Mouse (Mus musculus): Measurements from ENCODE around the gene Socs1. TPM values are rescaled to one million over a fixed set of nuclear protein-coding genes. Genes with fewer than 3 reads are reported as not detected.

Gene Socs1
- polyA plus RNA-seq (2015; fragmentation: Nextera tagmentation; extraction: Ambion mirVana): 4.3 and 6.8 TPM in 2 replicates

DNA sequence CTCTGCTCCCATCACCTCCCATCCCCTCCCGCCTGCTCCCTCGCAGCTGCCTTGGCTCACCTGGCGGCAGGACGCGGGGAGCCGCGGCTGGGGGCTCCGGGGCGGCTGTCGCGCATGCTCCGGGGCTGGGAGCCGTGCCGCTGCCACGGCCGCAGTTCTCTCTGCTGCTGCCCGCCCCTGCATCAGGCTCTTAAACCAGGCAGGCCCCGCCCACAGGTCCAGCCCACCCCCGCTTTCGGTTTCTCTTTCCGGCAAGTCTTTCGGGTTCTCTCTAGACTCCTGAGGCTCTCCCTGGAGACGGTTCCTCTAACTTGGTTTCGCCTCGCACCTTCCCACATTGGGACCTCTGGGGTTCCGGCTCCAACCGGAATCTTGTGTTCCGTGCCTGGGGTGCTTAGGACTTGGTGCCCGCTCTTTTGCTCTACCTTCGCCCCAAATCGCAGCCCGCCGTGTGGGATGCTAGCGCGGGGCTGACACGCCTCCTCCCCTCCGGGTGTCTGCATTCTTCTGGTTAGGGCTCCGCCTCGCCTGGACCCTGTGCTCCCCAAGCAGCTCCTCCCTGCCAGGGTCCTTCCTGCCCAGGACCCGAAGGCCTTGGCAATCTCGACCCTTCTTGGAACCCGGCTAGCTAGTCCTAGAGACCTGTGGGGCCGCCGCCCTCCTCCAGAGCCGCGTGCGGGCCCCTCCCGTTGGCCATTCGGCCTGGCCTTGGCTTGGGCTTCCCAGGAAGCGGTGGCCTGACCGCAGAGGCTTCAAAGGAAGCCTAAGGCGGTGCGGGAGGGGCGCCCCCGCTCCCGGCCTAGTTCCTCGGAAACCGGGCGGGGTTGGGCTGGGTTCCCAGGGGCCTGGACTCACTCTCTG is at the start of gene Socs1:
Gene Socs1 (minus strand): TSS at position 166 of the 861 bp plus-strand sequence.

DNA sequence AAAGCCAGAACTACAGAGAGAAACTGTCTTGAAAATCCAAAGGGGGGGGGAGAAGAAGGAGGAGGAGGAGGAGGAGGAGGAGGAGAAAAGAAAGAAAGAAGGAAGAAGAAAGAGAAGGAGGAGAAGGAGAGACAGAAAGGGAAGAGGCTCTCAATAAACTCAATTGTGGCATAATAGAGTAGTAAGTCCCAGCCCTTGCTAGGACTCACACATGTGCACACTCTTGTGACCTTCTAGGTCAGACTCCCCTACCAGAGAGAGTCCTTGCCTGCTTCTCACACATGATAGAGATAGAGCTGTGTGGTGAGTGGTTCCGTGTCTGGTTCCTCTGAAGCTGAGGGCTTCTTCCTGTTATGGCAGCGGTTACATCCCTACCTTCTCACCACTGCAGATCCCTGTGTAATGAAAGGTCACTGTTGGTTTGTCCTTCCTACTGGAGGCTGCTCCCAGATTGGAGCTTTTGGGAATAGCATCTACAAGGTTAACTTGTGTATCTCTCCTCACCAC is 27.6 kb upstream of the Socs1 start, which contains the start of gene Gm11172:
Gene Gm11172 (plus strand): TSS at position 51 of the 507 bp plus-strand sequence.

DNA sequence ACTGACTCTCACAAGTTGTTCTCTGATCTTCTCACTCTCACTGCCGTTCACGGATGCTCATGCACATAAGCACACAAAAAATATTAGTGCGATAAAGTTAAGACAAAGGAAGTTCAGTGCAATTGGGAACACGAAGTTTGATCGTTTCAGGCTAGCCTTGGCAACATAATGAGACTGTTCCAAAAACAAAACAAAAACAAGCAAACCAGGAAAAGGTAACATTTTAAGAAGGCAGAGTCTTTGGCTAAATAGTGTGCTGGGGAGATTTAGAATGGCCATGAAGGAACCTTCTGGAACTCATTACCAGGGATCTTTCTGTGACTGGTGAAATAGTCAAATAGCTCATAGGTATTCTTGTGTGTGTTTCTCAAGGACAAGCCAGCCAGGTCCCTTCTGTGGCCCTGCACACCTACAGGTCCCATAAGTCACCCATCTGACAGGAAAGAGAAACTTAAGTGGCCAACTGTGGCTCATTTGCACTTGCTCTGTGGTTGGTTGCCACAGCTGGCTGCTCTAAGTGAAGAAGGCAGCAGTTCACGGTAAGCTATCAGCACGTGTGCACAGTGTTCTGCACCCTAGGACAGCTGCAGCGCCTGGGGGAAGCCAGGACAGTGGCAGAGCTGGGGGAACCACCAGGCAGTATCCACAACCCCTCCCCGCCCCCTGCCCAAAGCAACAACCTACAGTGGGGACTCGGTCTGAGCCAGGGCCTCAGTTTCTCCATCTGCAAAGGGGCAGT is 20.6 kb upstream of the Socs1 start, which contains the start of gene Prm1:
Gene Prm1 (minus strand): TSS at position 51 of the 739 bp plus-strand sequence.

DNA sequence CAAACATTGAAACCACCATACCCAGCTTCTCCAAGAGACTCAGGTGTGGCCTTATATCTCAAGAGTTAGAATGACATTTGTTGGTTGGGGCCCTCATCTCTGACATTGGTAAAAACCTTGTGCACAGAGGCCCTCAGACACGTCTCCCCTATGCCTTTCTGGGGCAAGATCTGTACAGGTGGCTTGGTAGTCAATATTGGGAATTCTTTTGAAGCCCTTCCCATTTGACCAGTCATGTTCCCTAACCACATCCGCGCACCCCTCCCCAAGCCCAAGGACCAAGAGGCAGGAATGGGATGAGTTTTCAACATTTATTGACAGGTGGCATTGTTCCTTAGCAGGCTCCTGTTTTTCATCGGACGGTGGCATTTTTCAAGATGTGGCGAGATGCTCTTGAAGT is 10.7 kb upstream of the Socs1 start, which contains the start of gene Prm2:
Gene Prm2 (minus strand): TSS at position 101 of the 400 bp plus-strand sequence.

DNA sequence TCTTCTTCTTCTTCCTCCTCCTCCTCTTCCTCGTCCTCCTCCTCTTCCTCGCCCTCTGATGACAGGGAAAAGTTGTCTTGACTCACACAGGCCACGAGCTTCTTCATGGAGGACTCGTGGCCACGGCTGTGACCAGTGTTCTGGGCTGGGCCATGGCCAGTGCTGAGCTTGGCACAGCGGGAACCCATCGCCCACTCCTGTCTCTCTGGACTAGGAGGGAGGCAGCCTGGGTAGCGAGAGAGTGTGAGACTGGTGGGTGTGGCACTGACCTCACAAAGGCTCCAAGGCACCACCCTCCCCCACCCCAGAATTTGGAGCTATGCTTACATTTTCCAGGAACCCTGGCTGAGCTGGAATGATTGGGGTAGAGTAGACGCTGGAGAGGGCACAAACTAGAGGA is 5.4 kb upstream of the Socs1 start, which contains the start of gene Prm3:
Gene Prm3 (minus strand): TSS at position 213 of the 400 bp plus-strand sequence.

DNA sequence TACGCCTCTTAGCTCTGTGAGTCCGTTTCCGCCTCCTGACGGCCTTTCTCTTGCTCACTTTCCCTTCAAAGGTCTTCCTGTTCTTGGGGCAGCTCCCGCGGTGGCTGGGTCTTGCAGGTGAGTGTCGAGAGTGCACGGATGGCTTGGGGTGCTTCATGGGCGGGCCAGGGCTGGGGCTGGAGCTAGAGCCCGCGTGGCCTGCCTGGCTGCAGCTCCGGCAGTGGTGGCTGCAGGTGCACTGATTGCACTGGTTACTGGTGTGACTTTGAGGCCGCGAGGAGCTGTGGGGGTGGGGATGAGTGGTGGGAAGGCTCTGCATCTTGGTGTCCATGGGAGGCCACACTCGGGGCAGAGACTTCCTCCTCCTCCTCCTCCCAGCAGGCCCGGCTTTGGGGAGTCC is 2.9 kb upstream of the Socs1 start, which contains the start of gene Tnp2:
Gene Tnp2 (minus strand): TSS at position 390 of the 400 bp plus-strand sequence.

Other genes starting within 250 kb of the Socs1 start
- gene Dexi, start 242.5 kb downstream of the Socs1 start, polyA plus RNA-seq (2015; fragmentation: Nextera tagmentation; extraction: Ambion mirVana): 24.3 and 26.4 TPM in 2 replicates
- 28.0 and 28.1 TPM in 2 replicates for gene Clec16a, start 240.2 kb downstream of the Socs1 start, polyA plus RNA-seq (2015; fragmentation: Nextera tagmentation; extraction: Ambion mirVana)
- not detected in 2 replicates for gene Tnp2, start 3.1 kb upstream of the Socs1 start, polyA plus RNA-seq (2015; fragmentation: Nextera tagmentation; extraction: Ambion mirVana)
- gene Prm3, start 5.4 kb upstream of the Socs1 start, polyA plus RNA-seq (2015; fragmentation: Nextera tagmentation; extraction: Ambion mirVana): not detected in 2 replicates
- not detected in 2 replicates for gene Prm2, start 10.6 kb upstream of the Socs1 start, polyA plus RNA-seq (2015; fragmentation: Nextera tagmentation; extraction: Ambion mirVana)
- not detected in 2 replicates for gene Prm1, start 20.3 kb upstream of the Socs1 start, polyA plus RNA-seq (2015; fragmentation: Nextera tagmentation; extraction: Ambion mirVana)
- not detected in 2 replicates for gene Gm11172, start 27.4 kb upstream of the Socs1 start, polyA plus RNA-seq (2015; fragmentation: Nextera tagmentation; extraction: Ambion mirVana)
- 0.41 and 0.60 TPM in 2 replicates for gene Rmi2, start 49.5 kb upstream of the Socs1 start, polyA plus RNA-seq (2015; fragmentation: Nextera tagmentation; extraction: Ambion mirVana)

All from skeletal muscle tissue, postnatal 0 days (tissue).